Mouse (Mus musculus): ENCODE results near the gene Hoxa11. TPM values are rescaled to one million over a fixed set of nuclear protein-coding genes. Genes with fewer than 3 reads are reported as not detected.

Hoxa11 gene
- total RNA-seq, 2 experiments from 2014 or later: not detected

- no peak for DNase-seq
Measured at GRCm38 (mm10) chr6:52220003-52220864, 25.4 kb downstream of the Hoxa11 start.

GRCm38 (mm10) chr6:52219234-52219942 lies 26.2 kb downstream of the Hoxa11 start:
- no peak for DNase-seq

GRCm38 (mm10) chr6:52218643-52219215 lies 26.9 kb downstream of the Hoxa11 start:
- DNase-seq: no peak

GRCm38 (mm10) chr6:52217895-52218642 lies 27.5 kb downstream of the Hoxa11 start:
- peak in 1 of 2 experiments; percentile 23 for DNase-seq

GRCm38 (mm10) chr6:52217459-52217768 lies 28.2 kb downstream of the Hoxa11 start:
- DNase-seq: peak in 1 of 2 experiments; percentile 38

- peak in 1 of 2 experiments; percentile 45 for DNase-seq
Measured at GRCm38 (mm10) chr6:52216691-52217458, 28.7 kb downstream of the Hoxa11 start.

GRCm38 (mm10) chr6:52215771-52216535 lies 29.7 kb downstream of the Hoxa11 start:
- DNase-seq: no peak

GRCm38 (mm10) chr6:52215070-52215469 lies 30.5 kb downstream of the Hoxa11 start:
- DNase-seq: no peak

- DNase-seq: no peak
Measured at GRCm38 (mm10) chr6:52214271-52214670, 31.3 kb downstream of the Hoxa11 start.

GRCm38 (mm10) chr6:52213119-52213986 lies 32.3 kb downstream of the Hoxa11 start, which contains the start of the genes Hoxa3 and Gm28308:
TSS of gene Hoxa3 (minus strand) at chr6:52213336.
TSS of gene Gm28308 (minus strand) at chr6:52213339.
- no peak for DNase-seq

- DNase-seq: peak in 1 of 2 experiments; percentile 57
Measured at GRCm38 (mm10) chr6:52212556-52213118, 33.0 kb downstream of the Hoxa11 start.

GRCm38 (mm10) chr6:52211961-52212360 lies 33.6 kb downstream of the Hoxa11 start:
- DNase-seq: no peak

GRCm38 (mm10) chr6:52211170-52211935 lies 34.3 kb downstream of the Hoxa11 start:
- DNase-seq: peak; percentile 70 to 80

- no peak for DNase-seq
Measured at GRCm38 (mm10) chr6:52209685-52210046, 35.9 kb downstream of the Hoxa11 start.

GRCm38 (mm10) chr6:52208868-52209684 lies 36.5 kb downstream of the Hoxa11 start:
- DNase-seq: no peak

- DNase-seq: no peak
Measured at GRCm38 (mm10) chr6:52208072-52208867, 37.3 kb downstream of the Hoxa11 start, which contains the start of gene Hoxa6. TSS of gene Hoxa6 (minus strand) at chr6:52208722.

- no peak for DNase-seq
Measured at GRCm38 (mm10) chr6:52207684-52207976, 38.0 kb downstream of the Hoxa11 start.
